Mouse (Mus musculus) liver, embryonic 16.5 days (tissue): ENCODE results near the gene Sppl2a. TPM values are rescaled to one million over a fixed set of nuclear protein-coding genes. Genes with fewer than 3 reads are reported as not detected.

Source experiments
- ATAC-seq: fragments of 200-750 bp; cut with Nextera tagmentation; 2 replicates; pipeline ENCODE4 v1.8.0; 2017; ENCODE audit warnings: low read depth, mild to moderate bottlenecking, moderate number of reproducible peaks, moderate library complexity
- H3K27ac ChIP-seq: fragments of 300-500 bp; sonication (generic); 2 replicates; pipeline ENCODE4 v1.5.1; 2014; ENCODE audit warnings: mild to moderate bottlenecking, low read length
- H3K27me3 ChIP-seq: fragments of 300-500 bp; sonication (generic); 2 replicates; pipeline ENCODE4 v1.6.1; 2014; ENCODE audit warnings: low read depth, low read length, mixed read lengths; ENCODE audit not compliant: control insufficient read depth, insufficient read depth
- H3K36me3 ChIP-seq: fragments of 300-500 bp; sonication (generic); 2 replicates; pipeline ENCODE4 v1.6.1; 2014; ENCODE audit warnings: mild to moderate bottlenecking; ENCODE audit not compliant: control insufficient read depth, insufficient read depth
- H3K4me1 ChIP-seq: fragments of 300-500 bp; sonication (generic); 2 replicates; pipeline ENCODE4 v1.6.1; 2014; ENCODE audit warnings: low read depth, low read length, mixed read lengths; ENCODE audit not compliant: control insufficient read depth
- H3K4me2 ChIP-seq: fragments of 300-500 bp; sonication (generic); 2 replicates; pipeline ENCODE4 v1.6.1; 2014; ENCODE audit warnings: low read depth, low read length, mixed read lengths
- H3K4me3 ChIP-seq: fragments of 300-500 bp; sonication (generic); 2 replicates; pipeline ENCODE4 v1.5.1; 2014; ENCODE audit warnings: low read depth, mild to moderate bottlenecking, low read length
- H3K9ac ChIP-seq: fragments of 300-500 bp; sonication (generic); 2 replicates; pipeline ENCODE4 v1.6.1; 2014; ENCODE audit warnings: low read depth, low read length
- H3K9me3 ChIP-seq: fragments of 300-500 bp; sonication (generic); replicated peaks from 2 replicates; pipeline ENCODE4 v1.6.1; 2016; ENCODE audit warnings: low read length; ENCODE audit not compliant: control insufficient read depth
- WGBS: fragments of 180-500 bp; shearing (Covaris S2); extraction: QIAGEN DNeasy Blood & Tissue Kit; methylation state at CpG from one replicate; pipeline ENCODE4 v1.1.7; 2014; ENCODE audit not compliant: insufficient replicate concordance; 5-methylcytosine and 5-hydroxymethylcytosine counted together
- microRNA-seq: library from miRNA; unstranded; fragments of <30 nt; microRNA quantifications from one replicate; pipeline ENCODE4, GENCODE M21; 2016
- polyA plus RNA-seq: library from polyadenylated mRNA; unstranded; fragments of >200 nt; fragmentation: Nextera tagmentation; extraction: Ambion mirVana; gene quantifications from 2 replicates; pipeline ENCODE4 v1.2.1, GENCODE M21; 2015

The Sppl2a gene
- polyA plus RNA-seq, 1 experiment from 2014 or later, result 23.4 TPM

- H3K36me3 ChIP-seq, result peaks cover 19% of the 10 kb centered on the region
- WGBS, result 84% methylated on average over 4 of the region's 4 CpGs
- ATAC-seq, result no peak
Measured at GRCm38 (mm10) chr2:126844751-126845150, 88.3 kb downstream of the Sppl2a start.

More at GRCm38 (mm10) chr2:126844751-126845150, 88.3 kb downstream of the Sppl2a start:
- Histone ChIP-seq H3K9ac (no peak overlapping the region), H3K27me3 (no peaks in the 10 kb centered on the region), H3K27ac (no peak overlapping the region), H3K4me1 (no peaks in the 10 kb centered on the region), H3K4me2 (no peak overlapping the region), H3K4me3 (no peak overlapping the region), H3K9me3 (no peaks in the 10 kb centered on the region)

Small RNA genes lying within 50 kb of the gene (microRNA-seq; reads per million reads assigned to microRNA genes)
- gene Mir3473g, result not detected

Other genes with a start within 250 kb of the Sppl2a start
- 18.2 and 19.1 TPM in 2 replicates for gene Usp8, start 225.9 kb downstream of the Sppl2a start, polyA plus RNA-seq
- gene Usp50, start 149.8 kb downstream of the Sppl2a start, polyA plus RNA-seq, result 0.79 and 1.1 TPM in 2 replicates
- gene Trpm7, start 57.0 kb downstream of the Sppl2a start, polyA plus RNA-seq, result 15.8 and 18.4 TPM in 2 replicates
- gene Ap4e1, start 75.5 kb upstream of the Sppl2a start, polyA plus RNA-seq, result 4.3 and 5.0 TPM in 2 replicates
- gene Blvra, start 137.4 kb upstream of the Sppl2a start, polyA plus RNA-seq, result 47.0 and 49.3 TPM in 2 replicates
- 54.8 and 60.1 TPM in 2 replicates for gene Ncaph, start 200.7 kb upstream of the Sppl2a start, polyA plus RNA-seq
- gene Itpripl1, start 210.2 kb upstream of the Sppl2a start, polyA plus RNA-seq, result 21.7 and 21.9 TPM in 2 replicates